20 mouse cellular contexts compared by ENCODE assay signal in the genomic region with DNA sequence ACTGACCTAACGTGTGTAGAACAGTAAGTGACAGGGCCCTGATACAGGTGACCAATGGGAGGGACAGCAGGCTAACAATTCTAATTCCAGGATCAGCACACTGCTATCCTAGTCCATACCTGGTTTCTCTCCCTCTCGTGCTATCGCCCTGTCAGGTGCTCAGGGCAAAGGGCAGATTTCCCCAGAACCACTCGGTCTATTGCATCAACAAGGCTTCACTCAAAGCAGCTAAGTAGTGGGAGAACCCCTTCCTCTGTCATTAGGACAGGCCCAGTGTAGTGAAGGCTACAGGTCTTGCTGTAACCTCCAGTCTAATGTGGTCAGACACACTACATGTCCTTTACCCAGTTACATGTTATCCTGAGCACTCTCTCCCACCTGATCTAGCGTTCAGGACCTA.
DNase-seq lines count a peak whose midpoint lies in the region; ATAC-seq and TF ChIP-seq lines count a peak whose summit lies in the region.
"Had no signal": no experiment of that assay in that cellular context is flagged by ENCODE, and none has a peak within 500 bp of the region (broad histone marks: within the 10 kb centered on the region; RNA-seq: fewer than 3 reads in every experiment).

No protein-coding gene starts in this region.

- H3K9ac ChIP-seq in intestine, postnatal 0 days (ENCODE audit: low read depth, low read length): no peak overlapping the region
- no peak overlapping the region for H3K9ac ChIP-seq in liver, embryonic 11.5 days (ENCODE audit: low read depth, low read length)
- H3K9ac ChIP-seq in liver, embryonic 15.5 days: no peak overlapping the region
- H3K9ac ChIP-seq in neural tube, embryonic 15.5 days (replicated peaks): no peak overlapping the region
- H3K9ac ChIP-seq: forebrain, embryonic 13.5 days; forebrain, postnatal 0 days; hindbrain, embryonic 13.5 days had no signal

- no peak overlapping the region for H3K27ac ChIP-seq in intestine, postnatal 0 days (ENCODE audit: low read depth, low read length)
- H3K27ac ChIP-seq in liver, embryonic 11.5 days (ENCODE audit: low read depth, low read length): 0 out of 2 replicates have a peak overlapping the region, but pooled peaks have one; percentile 17
- H3K27ac ChIP-seq in liver, embryonic 15.5 days (replicated peaks): no peak overlapping the region
- no peak overlapping the region for H3K27ac ChIP-seq in neural tube, embryonic 15.5 days (replicated peaks)
- H3K27ac ChIP-seq: embryonic facial prominence, embryonic 10.5 days; forebrain, embryonic 13.5 days; heart, embryonic 10.5 days; hindbrain, embryonic 13.5 days had no signal

- 43% methylated on average over 5 of the region's 5 CpGs for WGBS in intestine, postnatal 0 days
- WGBS in liver, embryonic 11.5 days: 65% methylated on average over 5 of the region's 5 CpGs
- 52% methylated on average over 5 of the region's 5 CpGs for WGBS in liver, embryonic 15.5 days (ENCODE audit: insufficient replicate concordance)
- WGBS in neural tube, embryonic 15.5 days: 87% methylated on average over 5 of the region's 5 CpGs

- peak; percentile 31; the same call in 1 of the 2 replicates for ATAC-seq in intestine, postnatal 0 days
- 0 out of 2 replicates have a peak, but pooled peaks have one; percentile 36 for ATAC-seq in liver, embryonic 11.5 days (replicated peaks; ENCODE audit: low FRiP score)
- ATAC-seq in liver, embryonic 15.5 days (ENCODE audit: insufficient read depth): peak; percentile 73; the same call in 1 of the 2 replicates
- ATAC-seq in neural tube, embryonic 15.5 days (ENCODE audit: low FRiP score): no peak
- ATAC-seq: forebrain, embryonic 13.5 days; forebrain, postnatal 0 days had no signal

- H3K9me3 ChIP-seq in intestine, postnatal 0 days (ENCODE audit: control insufficient read depth): no peaks in the 10 kb centered on the region
- H3K9me3 ChIP-seq in liver, embryonic 11.5 days (ENCODE audit: control insufficient read depth, low read length): no peaks in the 10 kb centered on the region
- no peaks in the 10 kb centered on the region for H3K9me3 ChIP-seq in liver, embryonic 15.5 days (replicated peaks)
- no peaks in the 10 kb centered on the region for H3K9me3 ChIP-seq in neural tube, embryonic 15.5 days (replicated peaks)
- H3K9me3 ChIP-seq: embryonic facial prominence, embryonic 10.5 days; forebrain, embryonic 13.5 days; heart, embryonic 10.5 days; hindbrain, embryonic 13.5 days had no signal

- DNase-seq in liver, embryonic 11.5 days (ENCODE audit: low spot score): no peak
- no peak for DNase-seq in ovary, postnatal 14 days (ENCODE audit: low spot score)
- no peak for DNase-seq in kidney, adult 18-20 months
- no peak for DNase-seq in embryo, embryonic 11 days
- DNase-seq: adrenal gland, adult 2 months; adrenal gland, postnatal 25 days; cerebellum, adult 18-20 months; cerebellum, adult 9-11 months; cerebellum, postnatal 36 days; forebrain, postnatal 0 days; gastrocnemius, postnatal 36 days; heart, adult 11 months; heart, postnatal 10 days had no signal

- H3K4me1 ChIP-seq in intestine, postnatal 0 days (replicated peaks; ENCODE audit: control insufficient read depth, insufficient read depth, low read length): no peaks in the 10 kb centered on the region
- H3K4me1 ChIP-seq in liver, embryonic 11.5 days (replicated peaks; ENCODE audit: control insufficient read depth, insufficient read depth, low read length): no peaks in the 10 kb centered on the region
- H3K4me1 ChIP-seq in liver, embryonic 15.5 days (replicated peaks): no peaks in the 10 kb centered on the region
- peaks cover 19% of the 10 kb centered on the region for H3K4me1 ChIP-seq in neural tube, embryonic 15.5 days

- no peak for TF ChIP-seq CTCF in intestine, postnatal 0 days (IDR thresholded peaks at IDR 0.05; ENCODE audit: low read depth)

- H3K36me3 ChIP-seq in intestine, postnatal 0 days (ENCODE audit: control insufficient read depth, insufficient read depth): no peaks in the 10 kb centered on the region
- no peaks in the 10 kb centered on the region for H3K36me3 ChIP-seq in liver, embryonic 11.5 days (ENCODE audit: control insufficient read depth, insufficient read depth, low read length)
- no peaks in the 10 kb centered on the region for H3K36me3 ChIP-seq in liver, embryonic 15.5 days (replicated peaks)
- no peaks in the 10 kb centered on the region for H3K36me3 ChIP-seq in neural tube, embryonic 15.5 days
- H3K36me3 ChIP-seq: embryonic facial prominence, embryonic 10.5 days; heart, embryonic 10.5 days; hindbrain, embryonic 13.5 days had no signal

- no peak overlapping the region for H3K4me2 ChIP-seq in intestine, postnatal 0 days (replicated peaks; ENCODE audit: low read depth)
- H3K4me2 ChIP-seq in liver, embryonic 11.5 days: no peak overlapping the region
- no peak overlapping the region for H3K4me2 ChIP-seq in liver, embryonic 15.5 days
- H3K4me2 ChIP-seq in neural tube, embryonic 15.5 days: no peak overlapping the region
- H3K4me2 ChIP-seq: forebrain, embryonic 13.5 days; hindbrain, embryonic 13.5 days had no signal

- H3K27me3 ChIP-seq in intestine, postnatal 0 days (replicated peaks; ENCODE audit: control insufficient read depth, insufficient read depth, low read length): no peaks in the 10 kb centered on the region
- H3K27me3 ChIP-seq in liver, embryonic 11.5 days (replicated peaks; ENCODE audit: control insufficient read depth, insufficient read depth, low read length): no peaks in the 10 kb centered on the region
- H3K27me3 ChIP-seq in liver, embryonic 15.5 days: no peaks in the 10 kb centered on the region
- no peaks in the 10 kb centered on the region for H3K27me3 ChIP-seq in neural tube, embryonic 15.5 days (replicated peaks)
- H3K27me3 ChIP-seq: forebrain, embryonic 13.5 days; hindbrain, embryonic 13.5 days had no signal

- H3K4me3 ChIP-seq in intestine, postnatal 0 days (ENCODE audit: low read depth, low read length): no peak overlapping the region
- H3K4me3 ChIP-seq in liver, embryonic 11.5 days (ENCODE audit: low read depth, low read length): no peak overlapping the region
- H3K4me3 ChIP-seq in liver, embryonic 15.5 days (replicated peaks): no peak overlapping the region
- no peak overlapping the region for H3K4me3 ChIP-seq in neural tube, embryonic 15.5 days (replicated peaks)
- H3K4me3 ChIP-seq: embryonic facial prominence, embryonic 10.5 days; forebrain, embryonic 13.5 days; heart, embryonic 10.5 days; hindbrain, embryonic 13.5 days had no signal
